Mouse (Mus musculus) midbrain, embryonic 14.5 days (tissue): ENCODE measurements at regions not wholly inside any gene's neighbourhood (a gene's known extent, or its start where the extent isn't known, plus 50 kb on each side); places are given as distances from the start of the nearest gene placed in this dataset.
A peak's percentile ranks its signal among the peaks of the same experiment; 100 is the strongest.

Experiments used
- ATAC-seq: fragments of 200-750 bp; cut with Nextera tagmentation; 2 replicates; pipeline ENCODE4 v1.8.0; 2017; ENCODE audit warnings: moderate number of reproducible peaks, moderate library complexity; ENCODE audit not compliant: low FRiP score, low TSS enrichment
- DNase-seq: peaks from one replicate; pipeline ENCODE4 v3.0.0-alpha.2; 2015
- H3K27ac ChIP-seq: fragments of 300-500 bp; sonication (generic); replicated peaks from 2 replicates; pipeline ENCODE4 v1.5.1; 2014; ENCODE audit warnings: mild to moderate bottlenecking, low read depth, low read length, moderate library complexity
- H3K27me3 ChIP-seq: fragments of 300-500 bp; sonication (generic); 2 replicates; pipeline ENCODE4 v1.6.1; 2014; ENCODE audit warnings: low read length, control low read depth, mixed read lengths; ENCODE audit not compliant: control insufficient read depth, insufficient read depth
- H3K36me3 ChIP-seq: fragments of 300-500 bp; sonication (generic); 2 replicates; pipeline ENCODE4 v1.6.1; 2014; ENCODE audit warnings: low read length, control low read depth; ENCODE audit not compliant: control insufficient read depth, insufficient read depth
- H3K4me1 ChIP-seq: fragments of 300-500 bp; sonication (generic); 2 replicates; pipeline ENCODE4 v1.6.1; 2014; ENCODE audit warnings: mild to moderate bottlenecking, antibody characterized with exemption, low read length, control low read depth; ENCODE audit not compliant: control insufficient read depth, insufficient read depth
- H3K4me2 ChIP-seq: fragments of 300-500 bp; sonication (generic); 2 replicates; pipeline ENCODE4 v1.6.1; 2014; ENCODE audit warnings: mild to moderate bottlenecking, low read length, moderate library complexity
- H3K4me3 ChIP-seq: fragments of 300-500 bp; sonication (generic); replicated peaks from 2 replicates; pipeline ENCODE4 v1.5.1; 2014; ENCODE audit warnings: low read depth, low read length
- H3K9ac ChIP-seq: fragments of 300-500 bp; sonication (generic); replicated peaks from 2 replicates; pipeline ENCODE4 v1.6.1; 2014; ENCODE audit warnings: mild to moderate bottlenecking, low read length, moderate library complexity
- H3K9me3 ChIP-seq: fragments of 300-500 bp; sonication (generic); 2 replicates; pipeline ENCODE4 v1.6.1; 2016; ENCODE audit warnings: low read length, control low read depth, mixed read lengths; ENCODE audit not compliant: control insufficient read depth
- WGBS: fragments of 180-500 bp; shearing (Covaris S2); extraction: QIAGEN DNeasy Blood & Tissue Kit; methylation state at CpG from one replicate; pipeline ENCODE4 v1.1.7; 2014; 5-methylcytosine and 5-hydroxymethylcytosine counted together

GRCm38 (mm10) chr4:127543276-127543675, 185.3 kb upstream of the Gjb5 start:
- Histone ChIP-seq H3K4me3 (no peak overlapping the region), H3K4me2 (no peak overlapping the region), H3K36me3 (no peaks in the 10 kb centered on the region), H3K4me1 (peaks cover 4% of the 10 kb centered on the region; the same call in 1 of the 2 replicates), H3K9ac (no peak overlapping the region), H3K27me3 (no peaks in the 10 kb centered on the region), H3K9me3 (no peaks in the 10 kb centered on the region), H3K27ac (no peak overlapping the region)
- no peak for DNase-seq
- ATAC-seq, result no peak
- 89% methylated on average over 2 of the region's 2 CpGs for WGBS

- Histone ChIP-seq H3K9me3 (no peaks in the 10 kb centered on the region), H3K4me3 (no peak overlapping the region), H3K36me3 (no peaks in the 10 kb centered on the region), H3K27ac (no peak overlapping the region), H3K4me2 (no peak overlapping the region), H3K4me1 (peaks cover 4% of the 10 kb centered on the region; the same call in 1 of the 2 replicates), H3K9ac (no peak overlapping the region), H3K27me3 (no peaks in the 10 kb centered on the region)
- 73% methylated on average over 4 of the region's 4 CpGs for WGBS
- ATAC-seq, result no peak
- peak; percentile 43 for DNase-seq
Measured at GRCm38 (mm10) chr4:127542771-127543170, 184.8 kb upstream of the Gjb5 start.

GRCm38 (mm10) chr4:127536952-127537351, 179.0 kb upstream of the Gjb5 start:
- 55% methylated on average over 5 of the region's 5 CpGs for WGBS
- ATAC-seq, result no peak
- H3K9me3 ChIP-seq, result no peaks in the 10 kb centered on the region

GRCm38 (mm10) chr4:127535630-127536029, 177.6 kb upstream of the Gjb5 start:
- H3K9ac ChIP-seq, result no peak overlapping the region
- no peak overlapping the region for H3K4me2 ChIP-seq
- ATAC-seq (no peak), DNase-seq (no peak)
- H3K4me3 ChIP-seq, result no peak overlapping the region
- no peaks in the 10 kb centered on the region for H3K36me3 ChIP-seq
- whole genome bisulfite sequencing, result 82% methylated on average over 7 of the region's 7 CpGs
- H3K27ac ChIP-seq, result no peak overlapping the region
- no peaks in the 10 kb centered on the region for H3K27me3 ChIP-seq
- no peaks in the 10 kb centered on the region for H3K9me3 ChIP-seq
- no peaks in the 10 kb centered on the region for H3K4me1 ChIP-seq

More at GRCm38 (mm10) chr4:127536952-127537351, 179.0 kb upstream of the Gjb5 start:
- Histone ChIP-seq H3K9ac (no peak overlapping the region), H3K27ac (no peak overlapping the region), H3K4me2 (no peak overlapping the region), H3K36me3 (no peaks in the 10 kb centered on the region), H3K27me3 (no peaks in the 10 kb centered on the region), H3K4me3 (no peak overlapping the region), H3K4me1 (peaks cover 4% of the 10 kb centered on the region; the same call in 1 of the 2 replicates)
- peak; percentile 65 for DNase-seq

GRCm38 (mm10) chr4:127534411-127534810, 176.4 kb upstream of the Gjb5 start:
- H3K4me2 ChIP-seq, result no peak overlapping the region
- 92% methylated on average over 3 of the region's 3 CpGs for WGBS
- H3K4me3 ChIP-seq, result no peak overlapping the region
- H3K36me3 ChIP-seq, result no peaks in the 10 kb centered on the region
- H3K27ac ChIP-seq, result no peak overlapping the region
- H3K9me3 ChIP-seq, result no peaks in the 10 kb centered on the region
- no peak for DNase-seq
- ATAC-seq, result no peak
- no peaks in the 10 kb centered on the region for H3K4me1 ChIP-seq
- no peaks in the 10 kb centered on the region for H3K27me3 ChIP-seq
- no peak overlapping the region for H3K9ac ChIP-seq

GRCm38 (mm10) chr4:127533726-127534125, 175.7 kb upstream of the Gjb5 start:
- H3K4me1 ChIP-seq, result no peaks in the 10 kb centered on the region
- DNase-seq, result no peak
- ATAC-seq, result no peak
- H3K27me3 ChIP-seq, result no peaks in the 10 kb centered on the region
- H3K4me3 ChIP-seq, result no peak overlapping the region
- H3K4me2 ChIP-seq, result no peak overlapping the region
- 64% methylated on average over 4 of the region's 4 CpGs for WGBS
- H3K36me3 ChIP-seq, result no peaks in the 10 kb centered on the region
- no peak overlapping the region for H3K9ac ChIP-seq
- no peak overlapping the region for H3K27ac ChIP-seq
- H3K9me3 ChIP-seq, result no peaks in the 10 kb centered on the region

- Histone ChIP-seq H3K9ac (no peak overlapping the region), H3K36me3 (no peaks in the 10 kb centered on the region), H3K4me1 (no peaks in the 10 kb centered on the region), H3K9me3 (no peaks in the 10 kb centered on the region), H3K27me3 (no peaks in the 10 kb centered on the region), H3K4me3 (no peak overlapping the region), H3K4me2 (no peak overlapping the region), H3K27ac (no peak overlapping the region)
- WGBS, result 75% methylated on average over 11 of the region's 11 CpGs
- DNase-seq (no peak), ATAC-seq (no peak)
Measured at GRCm38 (mm10) chr4:127530779-127531178, 172.8 kb upstream of the Gjb5 start.

- H3K9ac ChIP-seq, result no peak overlapping the region
- DNase-seq (no peak), ATAC-seq (no peak)
- H3K4me3 ChIP-seq, result no peak overlapping the region
- no peaks in the 10 kb centered on the region for H3K9me3 ChIP-seq
- 94% methylated on average over 2 of the region's 2 CpGs for WGBS
- H3K4me2 ChIP-seq, result no peak overlapping the region
- H3K27me3 ChIP-seq, result no peaks in the 10 kb centered on the region
- H3K4me1 ChIP-seq, result no peaks in the 10 kb centered on the region
- no peak overlapping the region for H3K27ac ChIP-seq
- H3K36me3 ChIP-seq, result no peaks in the 10 kb centered on the region
Measured at GRCm38 (mm10) chr4:127522151-127522550, 164.2 kb upstream of the Gjb5 start.

- no peaks in the 10 kb centered on the region for H3K4me1 ChIP-seq
- WGBS, result 94% methylated on average over 1 of the region's 1 CpGs
- no peaks in the 10 kb centered on the region for H3K36me3 ChIP-seq
- H3K9ac ChIP-seq, result no peak overlapping the region
- no peak overlapping the region for H3K4me3 ChIP-seq
- no peak for DNase-seq
- no peaks in the 10 kb centered on the region for H3K27me3 ChIP-seq
- ATAC-seq, result no peak
- no peak overlapping the region for H3K4me2 ChIP-seq
- no peaks in the 10 kb centered on the region for H3K9me3 ChIP-seq
- H3K27ac ChIP-seq, result no peak overlapping the region
Measured at GRCm38 (mm10) chr4:127517978-127518377, 160.0 kb upstream of the Gjb5 start.
